Mouse (Mus musculus): ENCODE data around the gene Mapk3. TPM values are rescaled to one million over a fixed set of nuclear protein-coding genes. Genes with fewer than 3 reads are reported as not detected.

Mapk3 gene
- polyA plus RNA-seq, 1 experiment from 2014 or later = 122 TPM

Other genes starting within 250 kb of the Mapk3 start
- gene Eif3c, start 193.2 kb upstream of the Mapk3 start, polyA plus RNA-seq (2015; fragmentation: Nextera tagmentation; extraction: Ambion mirVana) = 180 and 194 TPM in 2 replicates
- gene Apobr, start 174.7 kb upstream of the Mapk3 start, polyA plus RNA-seq (2015; fragmentation: Nextera tagmentation; extraction: Ambion mirVana) = 0.65 and 1.5 TPM in 2 replicates
- 44.7 and 54.7 TPM in 2 replicates for gene Cln3, start 173.8 kb upstream of the Mapk3 start, polyA plus RNA-seq (2015; fragmentation: Nextera tagmentation; extraction: Ambion mirVana)
- gene Il27, start 164.7 kb upstream of the Mapk3 start, polyA plus RNA-seq (2015; fragmentation: Nextera tagmentation; extraction: Ambion mirVana) = not detected in 2 replicates
- gene Nupr1, start 128.7 kb upstream of the Mapk3 start, polyA plus RNA-seq (2015; fragmentation: Nextera tagmentation; extraction: Ambion mirVana) = 70.8 and 73.3 TPM in 2 replicates
- gene Sgf29, start 110.3 kb upstream of the Mapk3 start, polyA plus RNA-seq (2015; fragmentation: Nextera tagmentation; extraction: Ambion mirVana) = 42.7 and 49.8 TPM in 2 replicates
- 7.5 and 7.6 TPM in 2 replicates for gene Sult1a1, start 83.2 kb upstream of the Mapk3 start, polyA plus RNA-seq (2015; fragmentation: Nextera tagmentation; extraction: Ambion mirVana)
- gene Bola2, start 64.2 kb upstream of the Mapk3 start, polyA plus RNA-seq (2015; fragmentation: Nextera tagmentation; extraction: Ambion mirVana) = 111 and 112 TPM in 2 replicates
- gene Slx1b, start 63.8 kb upstream of the Mapk3 start, polyA plus RNA-seq (2015; fragmentation: Nextera tagmentation; extraction: Ambion mirVana) = 8.3 and 8.9 TPM in 2 replicates
- gene Coro1a, start 51.8 kb upstream of the Mapk3 start, polyA plus RNA-seq (2015; fragmentation: Nextera tagmentation; extraction: Ambion mirVana) = 38.0 and 38.7 TPM in 2 replicates
- gene Gdpd3, start 6.7 kb downstream of the Mapk3 start, polyA plus RNA-seq (2015; fragmentation: Nextera tagmentation; extraction: Ambion mirVana) = 1.4 and 2.1 TPM in 2 replicates
- 59.5 and 61.5 TPM in 2 replicates for gene Ypel3, start 17.4 kb downstream of the Mapk3 start, polyA plus RNA-seq (2015; fragmentation: Nextera tagmentation; extraction: Ambion mirVana)
- gene Tbx6, start 21.9 kb downstream of the Mapk3 start, polyA plus RNA-seq (2015; fragmentation: Nextera tagmentation; extraction: Ambion mirVana) = 0.36 and 0.37 TPM in 2 replicates
- gene Ppp4c, start 32.9 kb downstream of the Mapk3 start, polyA plus RNA-seq (2015; fragmentation: Nextera tagmentation; extraction: Ambion mirVana) = 213 and 215 TPM in 2 replicates
- gene Fam57b, start 38.1 kb downstream of the Mapk3 start, polyA plus RNA-seq (2015; fragmentation: Nextera tagmentation; extraction: Ambion mirVana) = 1.0 and 1.4 TPM in 2 replicates
- gene 4930451I11Rik, start 72.0 kb downstream of the Mapk3 start, polyA plus RNA-seq (2015; fragmentation: Nextera tagmentation; extraction: Ambion mirVana) = not detected in 2 replicates
- gene Doc2a, start 87.8 kb downstream of the Mapk3 start, polyA plus RNA-seq (2015; fragmentation: Nextera tagmentation; extraction: Ambion mirVana) = 0.37 and 0.62 TPM in 2 replicates
- 18.3 and 24.8 TPM in 2 replicates for gene Hirip3, start 102.4 kb downstream of the Mapk3 start, polyA plus RNA-seq (2015; fragmentation: Nextera tagmentation; extraction: Ambion mirVana)
- gene Ino80e, start 102.8 kb downstream of the Mapk3 start, polyA plus RNA-seq (2015; fragmentation: Nextera tagmentation; extraction: Ambion mirVana) = 62.3 and 64.0 TPM in 2 replicates
- 27.6 and 28.6 TPM in 2 replicates for gene Taok2, start 125.1 kb downstream of the Mapk3 start, polyA plus RNA-seq (2015; fragmentation: Nextera tagmentation; extraction: Ambion mirVana)
- 34.1 and 35.4 TPM in 2 replicates for gene Tmem219, start 163.3 kb downstream of the Mapk3 start, polyA plus RNA-seq (2015; fragmentation: Nextera tagmentation; extraction: Ambion mirVana)
- 10.9 and 11.2 TPM in 2 replicates for gene Kctd13, start 169.3 kb downstream of the Mapk3 start, polyA plus RNA-seq (2015; fragmentation: Nextera tagmentation; extraction: Ambion mirVana)
- gene Asphd1, start 190.0 kb downstream of the Mapk3 start, polyA plus RNA-seq (2015; fragmentation: Nextera tagmentation; extraction: Ambion mirVana) = 0.31 and 0.56 TPM in 2 replicates
- 1.5 and 1.7 TPM in 2 replicates for gene Sez6l2, start 191.0 kb downstream of the Mapk3 start, polyA plus RNA-seq (2015; fragmentation: Nextera tagmentation; extraction: Ambion mirVana)
- 167 TPM in 2 replicates for gene Cdipt, start 216.3 kb downstream of the Mapk3 start, polyA plus RNA-seq (2015; fragmentation: Nextera tagmentation; extraction: Ambion mirVana)
- gene Cdiptos, start 216.5 kb downstream of the Mapk3 start, polyA plus RNA-seq (2015; fragmentation: Nextera tagmentation; extraction: Ambion mirVana) = 1.3 and 1.6 TPM in 2 replicates